Mouse (Mus musculus) lung, postnatal 0 days (tissue): ENCODE measurements around the gene Rplp0. TPM values are rescaled to one million over a fixed set of nuclear protein-coding genes. Genes with fewer than 3 reads are reported as not detected.

Source experiments
- ATAC-seq: fragments of 200-750 bp; cut with Nextera tagmentation; 2 replicates; pipeline ENCODE4 v1.8.0; 2017; ENCODE audit warnings: moderate library complexity
- DNase-seq: peaks from one replicate; pipeline ENCODE4 v3.0.0-alpha.2; 2016; ENCODE audit warnings: low spot score
- H3K27ac ChIP-seq: fragments of 300-500 bp; sonication (generic); 2 replicates; pipeline ENCODE4 v1.5.1; 2014; ENCODE audit warnings: antibody characterized with exemption, mild to moderate bottlenecking, low read length, mixed read lengths
- H3K27me3 ChIP-seq: fragments of 300-500 bp; sonication (generic); replicated peaks from 2 replicates; pipeline ENCODE4 v1.6.1; 2014; ENCODE audit warnings: low read length, mixed read lengths; ENCODE audit not compliant: insufficient read depth
- H3K36me3 ChIP-seq: fragments of 300-500 bp; sonication (generic); 2 replicates; pipeline ENCODE4 v1.6.1; 2014; ENCODE audit warnings: low read length, mixed read lengths; ENCODE audit not compliant: insufficient read depth
- H3K4me1 ChIP-seq: fragments of 300-500 bp; sonication (generic); 2 replicates; pipeline ENCODE4 v1.6.1; 2014; ENCODE audit warnings: antibody characterized with exemption, low read depth, low read length, mixed read lengths; ENCODE audit not compliant: insufficient read depth
- H3K4me2 ChIP-seq: fragments of 300-500 bp; sonication (generic); replicated peaks from 2 replicates; pipeline ENCODE4 v1.6.1; 2014; ENCODE audit warnings: low read depth, mild to moderate bottlenecking, low read length, moderate library complexity, mixed read lengths
- H3K4me3 ChIP-seq: fragments of 300-500 bp; sonication (generic); 2 replicates; pipeline ENCODE4 v1.5.1; 2014; ENCODE audit warnings: low read depth, low read length
- H3K9ac ChIP-seq: fragments of 300-500 bp; sonication (generic); replicated peaks from 2 replicates; pipeline ENCODE4 v1.6.1; 2014; ENCODE audit warnings: low read depth, mild to moderate bottlenecking
- H3K9me3 ChIP-seq: fragments of 300-500 bp; sonication (generic); 2 replicates; pipeline ENCODE4 v1.6.1; 2016; ENCODE audit warnings: low read length, mixed read lengths
- CTCF ChIP-seq: IDR thresholded peaks from 2 replicates; pipeline ENCODE4 v1.5.1; 2016; ENCODE audit warnings: antibody characterized with exemption, mild to moderate bottlenecking
- EP300 ChIP-seq: IDR thresholded peaks from 2 replicates; pipeline ENCODE4 v1.6.1; 2016; ENCODE audit warnings: antibody characterized with exemption, mild to moderate bottlenecking, control low read depth
- WGBS: fragments of 180-500 bp; shearing (Covaris S2); extraction: QIAGEN DNeasy Blood & Tissue Kit; methylation state at CpG from one replicate; pipeline ENCODE4 v1.1.7; 2014; 5-methylcytosine and 5-hydroxymethylcytosine counted together
- microRNA-seq: library from miRNA; unstranded; fragments of <30 nt; microRNA quantifications from one replicate; pipeline ENCODE4, GENCODE M21; 2016
- polyA plus RNA-seq: library from polyadenylated mRNA; unstranded; fragments of >200 nt; fragmentation: Nextera tagmentation; extraction: Ambion mirVana; gene quantifications from 2 replicates; pipeline ENCODE4 v1.2.1, GENCODE M21; 2015

Gene Rplp0
- polyA plus RNA-seq, 1 experiment from 2014 or later = 987 TPM

- Histone ChIP-seq H3K9ac (no peak overlapping the region), H3K36me3 (peaks cover 60% of the 10 kb centered on the region), H3K27me3 (no peaks in the 10 kb centered on the region), H3K4me1 (no peaks in the 10 kb centered on the region), H3K9me3 (no peaks in the 10 kb centered on the region), H3K27ac (no peak overlapping the region), H3K4me3 (no peak overlapping the region), H3K4me2 (no peak overlapping the region)
- no peak for ATAC-seq
- TF ChIP-seq EP300 = no peak
- TF ChIP-seq CTCF = no peak
- no peak for DNase-seq
- WGBS = 92% methylated on average over 2 of the region's 2 CpGs
Measured at GRCm38 (mm10) chr5:115591506-115591905, 32.2 kb downstream of the Rplp0 start.

GRCm38 (mm10) chr5:115603561-115603960 lies 44.3 kb downstream of the Rplp0 start:
- H3K36me3 ChIP-seq = peaks cover 57% of the 10 kb centered on the region
- H3K27ac ChIP-seq = no peak overlapping the region
- no peaks in the 10 kb centered on the region for H3K9me3 ChIP-seq
- ATAC-seq (no peak), DNase-seq (no peak)
- no peak overlapping the region for H3K4me2 ChIP-seq
- TF ChIP-seq EP300 (no peak), CTCF (no peak)
- H3K9ac ChIP-seq = no peak overlapping the region
- H3K4me1 ChIP-seq = no peaks in the 10 kb centered on the region
- H3K27me3 ChIP-seq = no peaks in the 10 kb centered on the region
- H3K4me3 ChIP-seq = no peak overlapping the region
- WGBS = 88% methylated on average over 6 of the region's 6 CpGs

- H3K27ac ChIP-seq = no peak overlapping the region
Measured at GRCm38 (mm10) chr5:115611566-115611965, 52.3 kb downstream of the Rplp0 start.

More at GRCm38 (mm10) chr5:115611566-115611965, 52.3 kb downstream of the Rplp0 start:
- TF ChIP-seq EP300 (no peak), CTCF (no peak)
- no peak overlapping the region for H3K9ac ChIP-seq
- no peak for ATAC-seq
- H3K4me1 ChIP-seq = no peaks in the 10 kb centered on the region
- H3K9me3 ChIP-seq = no peaks in the 10 kb centered on the region
- WGBS = 90% methylated on average over 11 of the region's 11 CpGs
- peaks cover 73% of the 10 kb centered on the region for H3K36me3 ChIP-seq
- H3K4me2 ChIP-seq = no peak overlapping the region
- H3K27me3 ChIP-seq = no peaks in the 10 kb centered on the region
- no peak for DNase-seq
- no peak overlapping the region for H3K4me3 ChIP-seq

Small RNA genes within 50 kb of the gene (microRNA-seq; reads per million reads assigned to microRNA genes)
- gene Mir7029 = not detected

Other genes starting within 250 kb of the Rplp0 start
- 140 and 152 TPM in 2 replicates for gene Srsf9, start 232.3 kb upstream of the Rplp0 start, polyA plus RNA-seq
- 10.1 and 10.4 TPM in 2 replicates for gene Gatc, start 218.3 kb upstream of the Rplp0 start, polyA plus RNA-seq
- 51.1 and 54.9 TPM in 2 replicates for gene Triap1, start 218.2 kb upstream of the Rplp0 start, polyA plus RNA-seq
- 819 and 1,023 TPM in 2 replicates for gene Cox6a1, start 210.5 kb upstream of the Rplp0 start, polyA plus RNA-seq
- gene Msi1, start 129.9 kb upstream of the Rplp0 start, polyA plus RNA-seq = 1.2 TPM in 2 replicates
- gene Pla2g1b, start 93.2 kb upstream of the Rplp0 start, polyA plus RNA-seq = 70.5 and 71.7 TPM in 2 replicates
- gene Sirt4, start 74.7 kb upstream of the Rplp0 start, polyA plus RNA-seq = 15.7 and 18.0 TPM in 2 replicates
- 56.4 and 59.3 TPM in 2 replicates for gene Pxn, start 52.8 kb upstream of the Rplp0 start, polyA plus RNA-seq
- 13.1 and 14.5 TPM in 2 replicates for gene Gcn1l1, start 5.8 kb downstream of the Rplp0 start, polyA plus RNA-seq
- 19.5 and 20.1 TPM in 2 replicates for gene Rab35, start 72.4 kb downstream of the Rplp0 start, polyA plus RNA-seq
- gene Bicdl1, start 172.2 kb downstream of the Rplp0 start, polyA plus RNA-seq = 12.4 and 14.1 TPM in 2 replicates